Mouse (Mus musculus) kidney, embryonic 16.5 days (tissue): ENCODE data around the gene Fancc. TPM values are rescaled to one million over a fixed set of nuclear protein-coding genes. Genes with fewer than 3 reads are reported as not detected.

Source experiments
- ATAC-seq: fragments of 200-750 bp; cut with Nextera tagmentation; 2 replicates; pipeline ENCODE4 v1.8.0; 2017; ENCODE audit warnings: moderate TSS enrichment; ENCODE audit not compliant: low FRiP score, low TSS enrichment
- H3K27ac ChIP-seq: fragments of 300-500 bp; sonication (generic); 2 replicates; pipeline ENCODE4 v1.5.1; 2014; ENCODE audit warnings: low read length
- H3K27me3 ChIP-seq: fragments of 300-500 bp; sonication (generic); 2 replicates; pipeline ENCODE4 v1.6.1; 2014; ENCODE audit warnings: low read length, control low read depth, mixed read lengths; ENCODE audit not compliant: insufficient read depth
- H3K36me3 ChIP-seq: fragments of 300-500 bp; sonication (generic); 2 replicates; pipeline ENCODE4 v1.6.1; 2014; ENCODE audit warnings: low read length, control low read depth, mixed read lengths; ENCODE audit not compliant: insufficient read depth
- H3K4me1 ChIP-seq: fragments of 300-500 bp; sonication (generic); 2 replicates; pipeline ENCODE4 v1.6.1; 2014; ENCODE audit warnings: low read length, control low read depth, mixed read lengths; ENCODE audit not compliant: insufficient read depth
- H3K4me2 ChIP-seq: fragments of 300-500 bp; sonication (generic); replicated peaks from 2 replicates; pipeline ENCODE4 v1.6.1; 2014; ENCODE audit warnings: low read depth, low read length
- H3K4me3 ChIP-seq: fragments of 300-500 bp; sonication (generic); 2 replicates; pipeline ENCODE4 v1.5.1; 2014; ENCODE audit warnings: mild to moderate bottlenecking, low read length
- H3K9ac ChIP-seq: fragments of 300-500 bp; sonication (generic); replicated peaks from 2 replicates; pipeline ENCODE4 v1.6.1; 2014; ENCODE audit warnings: low read length
- H3K9me3 ChIP-seq: fragments of 300-500 bp; sonication (generic); 2 replicates; pipeline ENCODE4 v1.6.1; 2016; ENCODE audit warnings: low read length, control low read depth
- WGBS: fragments of 180-500 bp; shearing (Covaris S2); extraction: QIAGEN DNeasy Blood & Tissue Kit; methylation state at CpG from one replicate; pipeline ENCODE4 v1.1.7; 2014; 5-methylcytosine and 5-hydroxymethylcytosine counted together
- polyA plus RNA-seq: library from polyadenylated mRNA; unstranded; fragments of >200 nt; fragmentation: Nextera tagmentation; extraction: Ambion mirVana; gene quantifications from 2 replicates; pipeline ENCODE4 v1.2.1, GENCODE M21; 2015

The Fancc gene
- polyA plus RNA-seq, 1 experiment from 2014 or later: 22.2 TPM

- WGBS: 81% methylated on average over 2 of the region's 2 CpGs
- Histone ChIP-seq H3K9me3 (no peaks in the 10 kb centered on the region), H3K4me3 (no peak overlapping the region), H3K4me2 (no peak overlapping the region), H3K36me3 (no peaks in the 10 kb centered on the region), H3K27me3 (no peaks in the 10 kb centered on the region), H3K9ac (no peak overlapping the region), H3K27ac (no peak overlapping the region), H3K4me1 (peaks cover 16% of the 10 kb centered on the region)
- no peak for ATAC-seq
Observed at GRCm38 (mm10) chr13:63499489-63499888, 2.4 kb upstream of the Fancc start.

- H3K4me1 ChIP-seq: peaks cover 19% of the 10 kb centered on the region
- peak; percentile 59 for ATAC-seq
- 0 out of 2 replicates have a peak overlapping the region, but pooled peaks have one; percentile 37 for H3K4me2 ChIP-seq
- 64% methylated on average over 7 of the region's 7 CpGs for WGBS
- no peaks in the 10 kb centered on the region for H3K9me3 ChIP-seq
- H3K9ac ChIP-seq: 0 out of 2 replicates have a peak overlapping the region, but pooled peaks have one; percentile 0
- H3K4me3 ChIP-seq: no peak overlapping the region
- no peak overlapping the region for H3K27ac ChIP-seq
- H3K27me3 ChIP-seq: no peaks in the 10 kb centered on the region
- no peaks in the 10 kb centered on the region for H3K36me3 ChIP-seq
Observed at GRCm38 (mm10) chr13:63487707-63488042, 9.4 kb downstream of the Fancc start.

DNA sequence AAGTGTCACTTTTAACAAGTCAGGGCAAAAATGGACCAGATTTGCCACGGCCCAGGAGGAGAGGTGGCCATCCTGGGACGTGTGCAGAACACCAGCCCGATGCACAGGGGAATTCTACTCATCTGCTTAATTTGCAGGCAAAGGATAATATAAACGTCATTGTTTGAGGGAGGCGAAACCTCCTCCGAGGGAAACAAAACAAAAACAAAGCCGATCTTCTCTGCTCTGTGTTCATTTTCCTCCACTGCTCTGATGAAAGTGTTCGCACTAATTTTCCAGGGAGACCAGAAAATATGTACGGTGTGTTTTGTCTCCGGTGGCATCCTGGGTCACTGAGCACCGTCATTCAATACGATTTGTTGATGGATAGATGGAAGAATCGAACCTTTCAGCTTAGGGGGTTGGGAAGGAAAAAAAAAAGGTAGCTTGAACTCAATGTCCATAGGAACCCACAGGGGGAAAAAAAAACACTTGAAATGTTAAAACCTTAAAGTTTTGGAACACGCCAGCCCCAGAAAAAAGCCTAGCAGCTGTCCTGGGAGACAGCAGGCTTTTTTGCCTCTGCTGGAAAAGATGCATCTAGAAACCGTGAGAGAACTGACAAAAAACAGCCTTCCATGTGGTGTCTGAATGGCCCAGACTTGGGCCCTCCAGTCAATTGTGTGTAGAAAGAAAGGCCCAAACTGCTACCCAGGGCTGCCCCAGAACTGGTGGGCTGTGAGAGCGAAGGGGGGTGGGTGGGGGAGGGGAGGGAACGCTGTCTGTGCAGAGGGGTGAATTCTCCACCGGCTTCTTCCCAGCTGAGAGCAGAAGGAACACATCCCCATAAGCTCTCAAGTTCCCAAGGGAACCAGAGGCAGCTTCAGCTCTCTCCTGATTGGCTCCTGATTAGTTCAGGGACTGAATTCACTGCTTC lies 10.0 kb downstream of the Fancc start:
- no peaks in the 10 kb centered on the region for H3K27me3 ChIP-seq
- H3K4me3 ChIP-seq: 0 out of 2 replicates have a peak overlapping the region, but pooled peaks have one; percentile 3
- H3K27ac ChIP-seq: no peak overlapping the region
- ATAC-seq: peak; percentile 46
- 17% methylated on average over 18 of the region's 18 CpGs for WGBS
- 0 out of 2 replicates have a peak overlapping the region, but pooled peaks have one; percentile 0 for H3K9ac ChIP-seq
- no peaks in the 10 kb centered on the region for H3K9me3 ChIP-seq
- peak overlapping the region; percentile 37 for H3K4me2 ChIP-seq
- no peaks in the 10 kb centered on the region for H3K36me3 ChIP-seq
- H3K4me1 ChIP-seq: peaks cover 19% of the 10 kb centered on the region

DNA sequence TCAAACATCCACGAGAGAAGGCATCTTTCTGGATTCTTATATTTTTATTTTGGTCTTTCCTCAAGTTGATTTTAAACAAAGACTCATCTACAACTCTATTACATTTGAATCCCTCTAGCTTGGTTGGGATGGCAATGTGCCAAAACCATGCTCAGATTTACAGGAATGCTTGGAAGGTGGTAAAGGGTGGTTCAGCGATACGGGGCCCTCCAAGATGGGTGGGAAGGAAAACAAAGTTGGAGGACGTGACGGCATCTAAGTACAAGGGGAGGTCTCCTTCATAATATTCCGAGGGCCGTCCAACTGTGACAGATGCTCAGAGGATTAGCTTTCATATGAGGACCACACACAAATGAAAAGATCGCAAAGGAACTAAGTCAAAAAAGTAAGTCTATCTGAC lies 21.7 kb downstream of the Fancc start:
- H3K4me2 ChIP-seq: no peak overlapping the region
- no peak overlapping the region for H3K4me3 ChIP-seq
- H3K36me3 ChIP-seq: no peaks in the 10 kb centered on the region
- no peak for ATAC-seq
- H3K27me3 ChIP-seq: no peaks in the 10 kb centered on the region
- H3K9me3 ChIP-seq: no peaks in the 10 kb centered on the region; the same call in 1 of the 2 replicates
- H3K27ac ChIP-seq: no peak overlapping the region
- 45% methylated on average over 8 of the region's 8 CpGs for WGBS
- H3K9ac ChIP-seq: no peak overlapping the region
- H3K4me1 ChIP-seq: no peaks in the 10 kb centered on the region

GRCm38 (mm10) chr13:63452898-63453297 lies 44.2 kb downstream of the Fancc start:
- WGBS: 78% methylated on average over 5 of the region's 5 CpGs
- no peak for ATAC-seq
- Histone ChIP-seq H3K4me2 (no peak overlapping the region), H3K4me1 (no peaks in the 10 kb centered on the region), H3K27me3 (no peaks in the 10 kb centered on the region), H3K4me3 (no peak overlapping the region), H3K27ac (no peak overlapping the region), H3K36me3 (no peaks in the 10 kb centered on the region), H3K9me3 (no peaks in the 10 kb centered on the region), H3K9ac (no peak overlapping the region)

GRCm38 (mm10) chr13:63451140-63451539 lies 45.9 kb downstream of the Fancc start:
- H3K9ac ChIP-seq: no peak overlapping the region
- no peak for ATAC-seq
- no peaks in the 10 kb centered on the region for H3K4me1 ChIP-seq
- H3K36me3 ChIP-seq: no peaks in the 10 kb centered on the region
- H3K4me3 ChIP-seq: no peak overlapping the region
- H3K27ac ChIP-seq: no peak overlapping the region
- no peaks in the 10 kb centered on the region for H3K9me3 ChIP-seq
- H3K27me3 ChIP-seq: no peaks in the 10 kb centered on the region
- WGBS: 59% methylated on average over 7 of the region's 7 CpGs
- no peak overlapping the region for H3K4me2 ChIP-seq

DNA sequence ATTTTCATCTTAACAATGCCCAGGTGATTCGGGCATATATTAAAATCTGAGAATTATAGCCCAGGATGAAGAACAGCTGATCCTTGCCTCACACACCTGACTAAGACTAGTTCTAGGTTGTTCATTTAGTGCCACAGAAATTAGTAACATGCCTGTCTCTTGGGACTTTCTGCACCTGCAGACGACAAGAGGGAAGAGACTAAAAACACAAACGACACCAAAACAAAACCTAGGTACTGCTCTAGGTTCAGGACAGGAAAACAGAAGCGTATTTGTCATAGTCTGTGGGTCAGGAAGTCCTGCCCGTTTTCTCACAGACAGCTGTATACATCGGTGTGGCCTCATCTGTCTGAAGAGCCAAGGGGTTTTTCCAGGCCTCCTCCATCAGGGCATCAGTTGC lies 51.7 kb downstream of the Fancc start:
- H3K4me3 ChIP-seq: no peak overlapping the region
- H3K4me2 ChIP-seq: no peak overlapping the region
- H3K36me3 ChIP-seq: no peaks in the 10 kb centered on the region
- no peak for ATAC-seq
- no peaks in the 10 kb centered on the region for H3K4me1 ChIP-seq
- H3K9ac ChIP-seq: no peak overlapping the region
- no peaks in the 10 kb centered on the region for H3K27me3 ChIP-seq
- H3K9me3 ChIP-seq: no peaks in the 10 kb centered on the region
- 73% methylated on average over 6 of the region's 6 CpGs for WGBS
- no peak overlapping the region for H3K27ac ChIP-seq

DNA sequence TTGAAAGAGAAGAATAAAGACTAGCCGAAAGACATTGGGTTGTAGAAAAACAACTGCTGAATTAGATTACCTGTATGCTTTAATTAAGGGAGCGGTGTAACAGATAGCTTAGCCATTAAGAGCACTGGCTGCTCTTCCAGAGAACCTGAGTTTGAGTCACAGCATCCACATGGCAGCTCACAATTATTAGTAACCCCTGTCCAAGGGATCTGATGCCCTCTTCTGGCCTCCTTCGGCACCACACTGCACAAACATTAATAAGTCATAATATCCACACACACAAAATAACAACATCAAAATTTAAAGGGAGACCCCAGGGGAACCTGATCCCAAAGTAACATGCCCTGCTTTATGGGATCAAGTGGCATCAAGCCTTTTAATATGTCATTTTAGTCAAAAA lies 64.3 kb downstream of the Fancc start:
- no peak overlapping the region for H3K4me3 ChIP-seq
- no peak for ATAC-seq

GRCm38 (mm10) chr13:63431857-63432191 lies 65.3 kb downstream of the Fancc start:
- Histone ChIP-seq H3K4me1 (peaks cover 5% of the 10 kb centered on the region), H3K27ac (peak overlapping the region; percentile 99), H3K27me3 (no peaks in the 10 kb centered on the region), H3K9me3 (no peaks in the 10 kb centered on the region), H3K36me3 (no peaks in the 10 kb centered on the region), H3K9ac (peak overlapping the region; percentile 85), H3K4me3 (peak overlapping the region; percentile 71), H3K4me2 (peak overlapping the region; percentile 63)
- no peak for ATAC-seq
- WGBS: 10% methylated on average over 5 of the region's 5 CpGs

More for the DNA sequence above, 64.3 kb downstream of the Fancc start:
- no peak overlapping the region for H3K9ac ChIP-seq
- H3K4me1 ChIP-seq: peaks cover 5% of the 10 kb centered on the region
- H3K36me3 ChIP-seq: no peaks in the 10 kb centered on the region
- WGBS: 88% methylated on average over 3 of the region's 3 CpGs
- no peak overlapping the region for H3K4me2 ChIP-seq
- no peak overlapping the region for H3K27ac ChIP-seq
- H3K27me3 ChIP-seq: no peaks in the 10 kb centered on the region
- no peaks in the 10 kb centered on the region for H3K9me3 ChIP-seq
